Mouse (Mus musculus) megakaryocyte, embryonic 14.5 days (primary cell): ENCODE data around the gene Abca16. TPM values are rescaled to one million over a fixed set of nuclear protein-coding genes. Genes with fewer than 3 reads are reported as not detected.

ENCODE experiments used
- H3K27me3 ChIP-seq: replicated peaks from 2 replicates; pipeline ENCODE3; 2012; ENCODE audit warnings: inconsistent platforms
- H3K36me3 ChIP-seq: replicated peaks from 2 replicates; pipeline ENCODE3; 2012; ENCODE audit warnings: low read length, inconsistent platforms, mixed read lengths
- H3K4me1 ChIP-seq: 2 replicates; pipeline ENCODE4 v1.6.1; 2012; ENCODE audit warnings: inconsistent platforms
- H3K4me3 ChIP-seq: replicated peaks from 2 replicates; pipeline ENCODE3; 2012; ENCODE audit warnings: moderate library complexity, mild to moderate bottlenecking, inconsistent platforms
- H3K9me3 ChIP-seq: 2 replicates; pipeline ENCODE4 v1.6.1; 2012; ENCODE audit warnings: inconsistent platforms
- FLI1 ChIP-seq: IDR thresholded peaks from 2 replicates; pipeline ENCODE4 v1.6.1; 2012; ENCODE audit warnings: low read length, inconsistent platforms, mixed read lengths
- GATA1 ChIP-seq: IDR thresholded peaks from 3 replicates; pipeline ENCODE4 v1.6.1; 2012; ENCODE audit warnings: mixed read lengths, low read length, inconsistent platforms, borderline replicate concordance
- polyA plus RNA-seq: library from polyadenylated mRNA; stranded (reverse); fragments of >175 nt; gene quantifications from 2 replicates; pipeline ENCODE4 v1.2.3, GENCODE M21; 2012; ENCODE audit warnings: low replicate concordance; ENCODE audit not compliant: insufficient read depth

Gene Abca16
- polyA plus RNA-seq: not detected in 2 replicates

DNA sequence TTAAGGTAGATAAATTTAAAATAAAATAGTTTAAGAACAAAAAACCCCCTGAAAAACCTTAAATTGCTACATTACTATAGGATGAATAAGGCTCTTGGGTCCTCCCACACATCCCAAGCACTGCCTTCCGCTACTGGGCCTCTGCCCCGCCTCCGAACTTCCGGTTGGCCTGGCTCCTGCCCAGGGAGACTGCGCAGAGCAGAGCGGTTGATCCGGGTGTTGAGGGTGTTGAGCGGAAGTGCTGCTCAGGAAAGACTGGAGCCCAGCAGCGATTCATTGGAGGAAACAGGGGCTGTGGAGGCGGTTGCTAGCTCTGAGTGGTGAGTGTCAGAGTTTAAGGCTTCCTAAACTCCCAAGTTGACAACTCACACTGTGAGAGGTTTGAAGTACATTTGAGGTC lies at the start of gene Abca16:
Abca16 (plus strand) TSS at position 201 of the 400 bp plus-strand sequence.
- no peaks in the 10 kb centered on the region for H3K36me3 ChIP-seq
- no peak for TF ChIP-seq FLI1
- TF ChIP-seq GATA1: no peak
- no peak within 1 kb of the TSS for H3K4me3 ChIP-seq
- H3K27me3 ChIP-seq: no peaks in the 10 kb centered on the region
- H3K4me1 ChIP-seq: no peaks in the 10 kb centered on the region
- no peaks in the 10 kb centered on the region for H3K9me3 ChIP-seq

DNA sequence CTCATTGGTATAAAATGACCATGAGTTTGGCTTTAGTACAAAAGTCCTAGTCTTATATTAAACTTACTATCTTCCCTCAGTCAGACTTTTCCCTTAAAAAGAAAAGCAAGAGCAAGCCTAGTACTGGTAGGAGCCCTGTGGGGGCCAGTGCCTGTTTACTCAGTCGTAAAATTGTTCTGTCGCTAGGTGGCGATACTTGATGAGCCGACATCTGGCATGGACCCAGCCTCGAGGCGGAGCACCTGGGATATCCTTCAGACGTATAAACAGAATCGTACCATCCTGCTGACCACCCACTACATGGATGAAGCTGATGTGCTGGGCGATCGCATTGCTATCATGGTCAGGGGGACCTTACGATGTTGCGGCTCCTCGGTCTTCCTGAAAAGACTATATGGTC lies 48.3 kb upstream of the Abca16 start:
- H3K9me3 ChIP-seq: no peaks in the 10 kb centered on the region

DNA sequence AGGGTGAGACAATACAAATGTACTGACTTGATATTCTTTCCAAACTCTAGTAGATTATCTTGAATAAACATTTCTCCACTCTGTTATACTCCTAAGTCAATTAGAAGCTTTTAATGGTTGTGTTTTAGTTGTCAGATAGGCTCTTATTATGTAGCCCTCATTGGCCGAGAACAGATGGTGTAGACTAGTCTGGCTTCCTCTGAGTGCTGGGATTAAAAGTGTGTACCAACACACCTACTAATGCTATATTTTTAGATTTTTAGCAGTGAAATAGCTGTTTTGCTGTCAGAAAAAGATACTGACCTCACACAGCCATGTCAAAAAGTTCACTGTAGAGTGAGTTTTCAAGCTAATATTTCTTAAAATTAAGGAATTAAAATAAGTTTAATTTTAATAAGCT lies 2.9 kb downstream of the Abca16 start:
- Histone ChIP-seq H3K9me3 (no peaks in the 10 kb centered on the region), H3K27me3 (no peaks in the 10 kb centered on the region), H3K4me1 (no peaks in the 10 kb centered on the region), H3K4me3 (no peak overlapping the region), H3K36me3 (no peaks in the 10 kb centered on the region)
- TF ChIP-seq GATA1: no peak
- TF ChIP-seq FLI1: no peak

More for the DNA sequence above, 48.3 kb upstream of the Abca16 start:
- H3K36me3 ChIP-seq: no peaks in the 10 kb centered on the region
- H3K4me3 ChIP-seq: peak overlapping the region; percentile 26
- 0 out of 2 replicates have a peak, but pooled peaks cover 3% of the 10 kb centered on the region for H3K4me1 ChIP-seq
- no peaks in the 10 kb centered on the region for H3K27me3 ChIP-seq
- TF ChIP-seq GATA1: no peak
- no peak for TF ChIP-seq FLI1

DNA sequence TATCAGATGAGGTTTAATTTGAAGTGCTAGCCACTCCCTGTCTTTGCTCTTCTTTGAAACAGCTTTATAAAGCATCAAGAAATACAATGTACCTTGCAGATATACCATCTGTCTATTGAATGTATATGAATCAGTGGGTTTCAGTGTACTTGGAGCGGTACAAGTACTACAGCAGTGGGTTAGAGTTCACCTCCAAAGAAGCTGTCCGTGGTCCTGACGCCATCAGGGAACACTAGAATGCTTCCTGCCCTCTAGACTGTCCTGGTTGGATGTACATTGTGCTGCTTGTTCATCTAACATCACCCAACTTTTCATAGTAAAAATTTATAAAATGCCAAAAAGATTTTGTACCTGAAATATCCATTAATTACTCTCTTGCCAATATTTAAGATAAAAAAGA lies 17.2 kb downstream of the Abca16 start:
- TF ChIP-seq FLI1: no peak
- TF ChIP-seq GATA1: no peak
- H3K9me3 ChIP-seq: no peaks in the 10 kb centered on the region
- H3K36me3 ChIP-seq: no peaks in the 10 kb centered on the region
- no peaks in the 10 kb centered on the region for H3K27me3 ChIP-seq
- no peak overlapping the region for H3K4me3 ChIP-seq
- peaks cover 9% of the 10 kb centered on the region for H3K4me1 ChIP-seq

DNA sequence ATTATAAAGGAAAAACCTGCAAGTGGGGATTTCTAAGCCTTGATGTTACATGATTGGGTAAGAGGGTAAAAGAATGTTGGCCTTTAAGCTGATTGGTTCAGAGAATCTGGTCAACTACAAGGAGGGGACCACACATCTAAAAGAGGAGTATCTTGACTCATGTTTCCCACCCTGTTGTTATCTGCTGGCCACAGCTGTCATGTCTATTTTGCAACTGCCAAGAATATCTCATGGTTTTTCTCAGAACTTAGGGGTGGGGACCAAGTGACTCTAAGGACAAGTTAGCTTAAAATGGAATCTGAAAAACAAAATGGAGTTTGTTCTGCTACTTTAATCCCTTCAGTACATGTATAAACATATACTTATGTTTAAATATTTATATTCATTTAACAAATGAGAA lies 22.0 kb downstream of the Abca16 start:
- no peaks in the 10 kb centered on the region for H3K9me3 ChIP-seq
- no peak overlapping the region for H3K4me3 ChIP-seq
- TF ChIP-seq FLI1: no peak
- H3K27me3 ChIP-seq: no peaks in the 10 kb centered on the region
- no peaks in the 10 kb centered on the region for H3K36me3 ChIP-seq
- peaks cover 16% of the 10 kb centered on the region for H3K4me1 ChIP-seq

DNA sequence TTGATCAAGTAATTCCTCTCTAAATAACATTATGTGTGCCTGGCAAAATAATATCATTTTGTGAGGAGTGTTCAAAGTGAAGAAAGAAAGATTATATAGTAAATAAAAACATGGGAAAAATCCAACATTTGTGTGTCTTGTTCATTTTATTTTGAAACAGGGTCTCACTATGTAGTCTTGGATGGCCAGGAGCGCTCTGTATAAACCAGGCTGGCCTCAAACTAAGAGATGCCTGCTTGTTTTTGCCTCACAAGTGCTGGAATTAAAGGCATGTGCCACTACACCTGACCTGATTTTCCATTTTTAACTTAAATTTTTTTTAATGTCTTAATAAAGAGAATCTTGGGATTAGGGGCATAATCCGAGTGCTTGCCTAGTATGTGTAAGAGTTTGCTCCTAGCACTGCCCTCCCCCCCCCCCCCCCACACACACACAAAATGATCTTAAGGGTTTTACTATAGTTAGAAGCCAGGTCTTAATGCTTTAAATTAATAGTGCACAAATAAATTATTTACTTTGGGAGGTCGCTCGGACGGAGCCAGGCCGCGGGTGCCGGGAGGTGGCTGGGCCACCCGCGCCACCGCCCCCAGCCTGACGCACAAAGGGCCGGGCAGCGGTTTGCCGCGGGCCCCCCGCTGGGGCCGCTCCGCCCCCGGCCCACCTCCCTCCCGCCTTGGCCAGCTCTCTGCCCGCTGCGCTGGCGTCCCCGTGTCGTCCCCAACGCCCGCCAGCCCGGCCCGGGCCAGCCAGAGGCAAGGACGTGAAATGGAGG lies 94.6 kb downstream of the Abca16 start:
- H3K9me3 ChIP-seq: peaks cover 10% of the 10 kb centered on the region
- H3K36me3 ChIP-seq: no peaks in the 10 kb centered on the region
- H3K27me3 ChIP-seq: peaks cover 10% of the 10 kb centered on the region
- peak overlapping the region; percentile 46 for H3K4me3 ChIP-seq
- no peak for TF ChIP-seq GATA1
- no peak for TF ChIP-seq FLI1
- peaks cover 4% of the 10 kb centered on the region for H3K4me1 ChIP-seq

DNA sequence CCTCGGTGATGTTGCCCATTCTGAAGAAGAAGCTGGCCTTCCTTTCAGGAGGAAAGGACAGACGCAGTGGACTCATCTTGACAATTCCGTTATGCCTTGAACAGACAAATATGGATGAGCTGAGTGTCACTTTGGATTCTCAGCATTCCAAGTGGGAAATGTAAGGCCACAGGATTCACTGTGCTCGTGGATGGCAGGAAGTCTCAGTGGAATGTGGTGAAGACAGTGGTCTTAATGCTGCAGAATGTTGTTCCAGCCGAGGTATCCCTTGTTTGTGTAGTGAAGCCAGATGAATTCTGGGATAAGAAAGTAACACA lies 95.2 kb downstream of the Abca16 start:
- TF ChIP-seq GATA1 (no peak), FLI1 (no peak)
- H3K9me3 ChIP-seq: peaks cover 10% of the 10 kb centered on the region

DNA sequence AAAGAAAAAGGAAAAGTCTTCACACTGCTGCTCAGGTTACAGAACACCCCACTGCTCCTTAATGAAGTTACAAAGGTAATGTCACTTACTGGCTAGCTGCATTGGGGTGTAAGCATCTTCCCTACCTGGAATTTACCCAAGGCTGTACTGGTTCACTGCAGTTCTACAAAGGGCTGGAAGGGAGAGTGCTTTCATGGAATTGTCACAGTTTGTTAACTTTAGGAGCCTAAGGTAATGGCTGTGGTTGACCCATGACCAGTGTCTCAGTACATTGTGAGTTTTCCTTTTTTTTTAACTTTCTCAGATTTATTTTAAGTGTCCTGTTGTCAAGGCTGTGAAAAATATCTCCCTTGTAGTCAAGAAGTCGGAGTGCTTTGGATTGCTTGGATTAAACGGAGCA lies 125.4 kb downstream of the Abca16 start:
- H3K4me1 ChIP-seq: no peaks in the 10 kb centered on the region
- no peak for TF ChIP-seq GATA1
- TF ChIP-seq FLI1: no peak

More for the DNA sequence above, 95.2 kb downstream of the Abca16 start:
- peaks cover 4% of the 10 kb centered on the region for H3K4me1 ChIP-seq
- peak overlapping the region; percentile 46 for H3K4me3 ChIP-seq
- no peaks in the 10 kb centered on the region for H3K36me3 ChIP-seq
- peaks cover 10% of the 10 kb centered on the region for H3K27me3 ChIP-seq

DNA sequence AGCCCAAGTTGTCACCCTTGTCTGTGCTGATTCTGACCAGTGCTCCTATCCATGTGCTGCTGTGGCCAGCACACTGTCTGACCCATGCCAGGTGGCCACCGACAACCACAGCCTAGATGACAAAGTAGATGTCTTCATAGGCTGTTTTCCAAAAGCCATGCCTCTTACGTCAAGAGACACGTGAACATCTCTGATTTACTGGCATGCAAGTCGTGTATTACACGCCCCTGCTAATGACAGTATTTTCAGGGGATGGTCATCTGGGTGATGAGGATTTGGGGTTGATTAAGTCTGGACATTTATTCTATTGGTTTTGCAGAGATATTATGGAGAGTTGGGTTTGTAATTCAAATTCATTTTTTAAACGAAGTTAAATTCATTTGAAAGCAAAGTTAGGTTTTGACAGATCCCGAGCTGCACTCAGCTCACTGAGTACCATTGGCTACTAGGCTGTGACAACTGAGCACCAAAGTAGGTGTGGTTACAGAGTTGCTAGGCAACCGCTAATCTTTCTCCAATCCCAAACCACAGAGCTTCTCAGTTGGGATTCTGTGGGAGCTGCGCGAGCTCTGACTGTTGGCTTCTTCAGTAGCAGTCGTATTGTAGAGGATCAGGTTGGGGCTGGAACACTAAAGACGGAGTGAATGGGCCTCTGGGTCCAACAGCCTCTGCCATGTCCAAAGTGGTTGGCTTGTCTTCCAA lies 143.2 kb downstream of the Abca16 start:
- no peak for TF ChIP-seq FLI1
- TF ChIP-seq GATA1: no peak
- H3K27me3 ChIP-seq: peaks cover 6% of the 10 kb centered on the region

More for the DNA sequence above, 125.4 kb downstream of the Abca16 start:
- Histone ChIP-seq H3K9me3 (no peaks in the 10 kb centered on the region), H3K36me3 (no peaks in the 10 kb centered on the region), H3K27me3 (no peaks in the 10 kb centered on the region), H3K4me3 (no peak overlapping the region)

DNA sequence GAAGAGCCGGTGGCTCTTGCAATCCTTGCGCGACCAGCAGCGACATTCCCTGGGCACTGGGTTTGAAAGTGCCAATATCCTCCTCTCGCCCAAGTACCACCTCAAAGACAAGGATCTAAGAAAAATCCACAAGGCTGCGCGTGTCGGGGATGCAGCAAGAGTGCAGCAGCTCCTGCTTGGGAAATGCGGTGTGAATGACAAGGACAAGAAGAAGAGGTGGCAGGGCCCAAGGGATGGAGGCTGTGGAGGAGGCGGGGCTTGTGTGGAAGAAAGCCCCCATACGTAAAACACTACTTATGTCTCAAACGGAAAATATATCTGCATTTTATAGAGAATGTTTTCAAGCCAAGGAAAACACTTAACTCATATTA lies 143.7 kb downstream of the Abca16 start:
- H3K9me3 ChIP-seq: 0 out of 2 replicates have a peak, but pooled peaks cover 2% of the 10 kb centered on the region
- H3K4me3 ChIP-seq: no peak overlapping the region
- H3K36me3 ChIP-seq: no peaks in the 10 kb centered on the region
- H3K4me1 ChIP-seq: no peaks in the 10 kb centered on the region
- peaks cover 6% of the 10 kb centered on the region for H3K27me3 ChIP-seq
- TF ChIP-seq GATA1 (no peak), FLI1 (no peak)

More for the DNA sequence above, 143.2 kb downstream of the Abca16 start:
- 0 out of 2 replicates have a peak, but pooled peaks cover 2% of the 10 kb centered on the region for H3K9me3 ChIP-seq
- no peaks in the 10 kb centered on the region for H3K4me1 ChIP-seq
- H3K36me3 ChIP-seq: no peaks in the 10 kb centered on the region
- H3K4me3 ChIP-seq: no peak overlapping the region
